Mouse (Mus musculus) c-Kit-positive CD71-positive TER-119-positive erythroid progenitor cells, embryonic 14.5 days (primary cell): Measurements from ENCODE around the gene H1fx.
"Not testable (repeated sequence)": the region's sequence is repeated elsewhere in the genome, so short reads cannot be mapped to it uniquely, and the experiment has no call there.

Experiments
- DNase-seq: peaks from one replicate; pipeline ENCODE4 v3.0.0-alpha.2; 2013; ENCODE audit warnings: low spot score

Gene H1fx

GRCm38 (mm10) chr6:87981547-87982256 is at the start of gene H1fx:
Gene H1fx, minus strand, starts transcription at chr6:87981637.
- DNase-seq, result no peak

- no peak for DNase-seq
Measured at GRCm38 (mm10) chr6:88030432-88030831, 49.0 kb upstream of the H1fx start.

- DNase-seq, result no peak
Measured at GRCm38 (mm10) chr6:88027390-88027789, 46.0 kb upstream of the H1fx start.

GRCm38 (mm10) chr6:88023316-88023890 is 42.0 kb upstream of the H1fx start:
- DNase-seq, result no peak

- no peak for DNase-seq
Measured at GRCm38 (mm10) chr6:88019154-88019553, 37.7 kb upstream of the H1fx start.

GRCm38 (mm10) chr6:88017821-88018220 is 36.4 kb upstream of the H1fx start:
- no peak for DNase-seq

- DNase-seq, result peak; percentile 59
Measured at GRCm38 (mm10) chr6:88015797-88016196, 34.4 kb upstream of the H1fx start.

- DNase-seq, result no peak
Measured at GRCm38 (mm10) chr6:88013456-88013855, 32.0 kb upstream of the H1fx start.

- no peak for DNase-seq
Measured at GRCm38 (mm10) chr6:88012601-88013000, 31.2 kb upstream of the H1fx start.

- not testable (repeated sequence) for DNase-seq
Measured at GRCm38 (mm10) chr6:88011106-88011505, 29.7 kb upstream of the H1fx start.

GRCm38 (mm10) chr6:88009209-88009608 is 27.8 kb upstream of the H1fx start:
- no peak for DNase-seq

- DNase-seq, result not testable (repeated sequence)
Measured at GRCm38 (mm10) chr6:88004773-88005172, 23.3 kb upstream of the H1fx start.

- DNase-seq, result peak; percentile 27
Measured at GRCm38 (mm10) chr6:88003439-88003838, 22.0 kb upstream of the H1fx start.

GRCm38 (mm10) chr6:87998358-87998757 is 16.9 kb upstream of the H1fx start:
- no peak for DNase-seq

- DNase-seq, result peak; percentile 78
Measured at GRCm38 (mm10) chr6:87997706-87998265, 16.3 kb upstream of the H1fx start.

- DNase-seq, result no peak
Measured at GRCm38 (mm10) chr6:87996606-87997005, 15.2 kb upstream of the H1fx start.

GRCm38 (mm10) chr6:87995519-87995918 is 14.1 kb upstream of the H1fx start:
- no peak for DNase-seq

- peak; percentile 60 for DNase-seq
Measured at GRCm38 (mm10) chr6:87993790-87994571, 12.5 kb upstream of the H1fx start.

GRCm38 (mm10) chr6:87992733-87993132 is 11.3 kb upstream of the H1fx start:
- DNase-seq, result no peak

- no peak for DNase-seq
Measured at GRCm38 (mm10) chr6:87991886-87992285, 10.4 kb upstream of the H1fx start.

- DNase-seq, result no peak
Measured at GRCm38 (mm10) chr6:87991216-87991615, 9.8 kb upstream of the H1fx start.

GRCm38 (mm10) chr6:87982506-87982905 is 1.1 kb upstream of the H1fx start:
- DNase-seq, result no peak

GRCm38 (mm10) chr6:87981030-87981485 is 379 bp downstream of the H1fx start:
- DNase-seq, result no peak
